Comparison of ENCODE assay signal across 17 mouse cellular contexts in genomic region chr8:70286737-70287136, GRCm38 (mm10). TPM values are rescaled to one million over a fixed set of nuclear protein-coding genes. Genes with fewer than 3 reads are reported as not detected.
DNase-seq lines count a peak whose midpoint lies in the region; ATAC-seq and TF ChIP-seq lines count a peak whose summit lies in the region.
"Had no signal": no experiment of that assay in that cellular context is flagged by ENCODE, and none has a peak within 500 bp of the region (broad histone marks: within the 10 kb centered on the region; RNA-seq: fewer than 3 reads in every experiment).

No protein-coding gene starts in this region.

- H3K9me3 ChIP-seq in intestine, postnatal 0 days (ENCODE audit: control insufficient read depth), result no peaks in the 10 kb centered on the region
- no peaks in the 10 kb centered on the region for H3K9me3 ChIP-seq in intestine, embryonic 16.5 days (ENCODE audit: control insufficient read depth, low read length)
- H3K9me3 ChIP-seq in liver, embryonic 14.5 days (ENCODE audit: control insufficient read depth, low read length), result no peaks in the 10 kb centered on the region; the same call in 1 of the 2 replicates
- H3K9me3 ChIP-seq: liver, embryonic 15.5 days; neural tube, embryonic 13.5 days had no signal

- TF ChIP-seq EP300 in liver, embryonic 14.5 days (IDR thresholded peaks at IDR 0.05; ENCODE audit: low read depth), result no peak

- H3K4me3 ChIP-seq in intestine, postnatal 0 days (ENCODE audit: low read depth, low read length), result no peak overlapping the region
- no peak overlapping the region for H3K4me3 ChIP-seq in intestine, embryonic 16.5 days (ENCODE audit: low read length)
- H3K4me3 ChIP-seq in liver, embryonic 14.5 days (ENCODE audit: insufficient read depth in 1 of 2, low read depth in 2 of 2, low read length in 2 of 2), result no peak overlapping the region
- H3K4me3 ChIP-seq: liver, embryonic 15.5 days; midbrain, embryonic 12.5 days; neural tube, embryonic 13.5 days had no signal

- no peaks in the 10 kb centered on the region for H3K4me1 ChIP-seq in intestine, postnatal 0 days (replicated peaks; ENCODE audit: control insufficient read depth, insufficient read depth, low read length)
- H3K4me1 ChIP-seq in intestine, embryonic 16.5 days (ENCODE audit: control insufficient read depth, insufficient read depth, low read length), result peaks cover 4% of the 10 kb centered on the region; the same call in 1 of the 2 replicates
- peaks cover 0 to 2% of the 10 kb centered on the region in 2 experiments; a peak in 1 of 4 replicates for H3K4me1 ChIP-seq in liver, embryonic 14.5 days (replicated peaks; ENCODE audit: control insufficient read depth in 2 of 2, insufficient read depth in 2 of 2, low read length in 1 of 2)

- H3K27me3 ChIP-seq in intestine, postnatal 0 days (replicated peaks; ENCODE audit: control insufficient read depth, insufficient read depth, low read length), result no peaks in the 10 kb centered on the region
- H3K27me3 ChIP-seq in intestine, embryonic 16.5 days (replicated peaks; ENCODE audit: control insufficient read depth, insufficient read depth, low read length), result no peaks in the 10 kb centered on the region
- H3K27me3 ChIP-seq in liver, embryonic 14.5 days (ENCODE audit: control insufficient read depth, insufficient read depth, low read length), result no peaks in the 10 kb centered on the region; the same call in 1 of the 2 replicates
- H3K27me3 ChIP-seq: midbrain, embryonic 12.5 days; neural tube, embryonic 13.5 days; Patski had no signal

- WGBS in intestine, postnatal 0 days, result 94% methylated on average over 8 of the region's 8 CpGs
- WGBS in intestine, embryonic 16.5 days, result 88% methylated on average over 8 of the region's 8 CpGs
- 75% methylated on average over 8 of the region's 8 CpGs for WGBS in liver, embryonic 14.5 days (ENCODE audit: insufficient replicate concordance)

- DNase-seq in 3T3-L1 (ENCODE audit: low read depth, low spot score) (peak; percentile 40), ES-CJ7 (ENCODE audit: low read depth, low spot score) (peak; percentile 79)
- DNase-seq in liver, embryonic 14.5 days (ENCODE audit: low read depth in 3 of 3, low spot score in 3 of 3), result no peak
- DNase-seq in cerebellum, adult 9-10 months, result no peak
- DNase-seq in cerebellum, adult 11-12 months, result no peak
- DNase-seq: gastrocnemius, postnatal 25 days; heart, postnatal 10 days; kidney, adult 9 months; layer of hippocampus, postnatal 36 days; right cerebral cortex, postnatal 4 days had no signal

- ATAC-seq in intestine, postnatal 0 days, result no peak
- no peak for ATAC-seq in intestine, embryonic 16.5 days
- ATAC-seq in liver, embryonic 14.5 days (ENCODE audit: insufficient read depth), result no peak
- no peak for ATAC-seq in inflammation-experienced regulatory T-cells, adult 6 months
- ATAC-seq: Patski had no signal

- peaks cover 47% of the 10 kb centered on the region for H3K36me3 ChIP-seq in intestine, postnatal 0 days (ENCODE audit: control insufficient read depth, insufficient read depth)
- H3K36me3 ChIP-seq in intestine, embryonic 16.5 days (ENCODE audit: control insufficient read depth, insufficient read depth, low read length), result peaks cover 20% of the 10 kb centered on the region
- no peaks in the 10 kb centered on the region for H3K36me3 ChIP-seq in liver, embryonic 14.5 days (replicated peaks; ENCODE audit: control insufficient read depth, insufficient read depth, low read depth)

- no peak overlapping the region for H3K9ac ChIP-seq in intestine, postnatal 0 days (ENCODE audit: low read depth, low read length)
- no peak overlapping the region for H3K9ac ChIP-seq in intestine, embryonic 16.5 days (ENCODE audit: low read depth, low read length)
- H3K9ac ChIP-seq in liver, embryonic 14.5 days (replicated peaks), result no peak overlapping the region
- H3K9ac ChIP-seq: liver, embryonic 15.5 days; midbrain, embryonic 12.5 days; neural tube, embryonic 13.5 days had no signal

- no peak overlapping the region for H3K27ac ChIP-seq in intestine, postnatal 0 days (ENCODE audit: low read depth, low read length)
- H3K27ac ChIP-seq in intestine, embryonic 16.5 days (ENCODE audit: low read length), result no peak overlapping the region
- no peak overlapping the region for H3K27ac ChIP-seq in liver, embryonic 14.5 days
- H3K27ac ChIP-seq: liver, embryonic 15.5 days; midbrain, embryonic 12.5 days; neural tube, embryonic 13.5 days had no signal

- no peak overlapping the region for H3K4me2 ChIP-seq in intestine, postnatal 0 days (replicated peaks; ENCODE audit: low read depth)
- no peak overlapping the region for H3K4me2 ChIP-seq in intestine, embryonic 16.5 days (ENCODE audit: low read depth, low read length)
- H3K4me2 ChIP-seq in liver, embryonic 14.5 days (ENCODE audit: low read depth), result no peak overlapping the region
- H3K4me2 ChIP-seq: liver, embryonic 15.5 days; midbrain, embryonic 12.5 days; neural tube, embryonic 13.5 days had no signal

- TF ChIP-seq CTCF in intestine, postnatal 0 days (IDR thresholded peaks at IDR 0.05; ENCODE audit: low read depth), result peak; percentile 54
- peak; percentile 69 for TF ChIP-seq CTCF in liver, embryonic 14.5 days (IDR thresholded peaks at IDR 0.05; ENCODE audit: low read depth)

RNA-seq across cellular contexts. Expression of gene Homer3, which starts 4.1 kb away (rescaled TPM):
- 18.5 and 18.7 TPM in 2 replicates for polyA plus RNA-seq in intestine, postnatal 0 days (2015; fragmentation: Nextera tagmentation; extraction: Ambion mirVana)
- 25.5 and 26.0 TPM in 2 replicates for polyA plus RNA-seq in intestine, embryonic 16.5 days (2015; fragmentation: Nextera tagmentation; extraction: Ambion mirVana)
- 5.5 and 6.5 TPM in 2 replicates for polyA plus RNA-seq in liver, embryonic 14.5 days (2012; rRNA removed)
- 3.9 and 4.2 TPM in 2 replicates for polyA plus RNA-seq in liver, embryonic 14.5 days (2014; fragmentation: Nextera tagmentation; extraction: Ambion mirVana)
- polyA plus RNA-seq in inflammation-experienced regulatory T-cells, adult 6 months (2017; shearing (Covaris generic)), result under 1 TPM in 2 of 3 experiments, not detected in 1; 0.39 to 0.81 TPM

RNA-seq across cellular contexts. Expression of gene Ddx49, which starts 15.6 kb away (rescaled TPM):
- 32.9 and 34.5 TPM in 2 replicates for polyA plus RNA-seq in intestine, postnatal 0 days (2015; fragmentation: Nextera tagmentation; extraction: Ambion mirVana)
- polyA plus RNA-seq in intestine, embryonic 16.5 days (2015; fragmentation: Nextera tagmentation; extraction: Ambion mirVana), result 44.2 and 48.4 TPM in 2 replicates
- 17.9 and 20.3 TPM in 2 replicates for polyA plus RNA-seq in liver, embryonic 14.5 days (2012; rRNA removed)
- polyA plus RNA-seq in liver, embryonic 14.5 days (2014; fragmentation: Nextera tagmentation; extraction: Ambion mirVana), result 20.8 and 22.3 TPM in 2 replicates
- polyA plus RNA-seq in inflammation-experienced regulatory T-cells, adult 6 months (2017; shearing (Covaris generic)), result 10 to 100 TPM; 46.0 to 58.6 (median 51.4) TPM

RNA-seq across cellular contexts. Expression of gene Cope, which starts 15.6 kb away (rescaled TPM):
- 338 and 383 TPM in 2 replicates for polyA plus RNA-seq in intestine, postnatal 0 days (2015; fragmentation: Nextera tagmentation; extraction: Ambion mirVana)
- polyA plus RNA-seq in intestine, embryonic 16.5 days (2015; fragmentation: Nextera tagmentation; extraction: Ambion mirVana), result 432 and 443 TPM in 2 replicates
- polyA plus RNA-seq in liver, embryonic 14.5 days (2012; rRNA removed), result 138 and 180 TPM in 2 replicates
- 164 and 171 TPM in 2 replicates for polyA plus RNA-seq in liver, embryonic 14.5 days (2014; fragmentation: Nextera tagmentation; extraction: Ambion mirVana)
- 100 to 1,000 TPM; 303 to 304 (median 304) TPM for polyA plus RNA-seq in inflammation-experienced regulatory T-cells, adult 6 months (2017; shearing (Covaris generic))

RNA-seq across cellular contexts. Expression of gene Cers1, which starts 28.8 kb away (rescaled TPM):
- polyA plus RNA-seq in intestine, postnatal 0 days (2015; fragmentation: Nextera tagmentation; extraction: Ambion mirVana), result 1.3 and 1.7 TPM in 2 replicates
- polyA plus RNA-seq in intestine, embryonic 16.5 days (2015; fragmentation: Nextera tagmentation; extraction: Ambion mirVana), result 2.1 and 3.2 TPM in 2 replicates
- 0.09 and 0.14 TPM in 2 replicates for polyA plus RNA-seq in liver, embryonic 14.5 days (2012; rRNA removed)
- not detected in 2 replicates for polyA plus RNA-seq in liver, embryonic 14.5 days (2014; fragmentation: Nextera tagmentation; extraction: Ambion mirVana)
- not detected for polyA plus RNA-seq in inflammation-experienced regulatory T-cells, adult 6 months (2017; shearing (Covaris generic))

RNA-seq across cellular contexts. Expression of gene Gdf1, which starts 42.9 kb away (rescaled TPM):
- polyA plus RNA-seq in intestine, postnatal 0 days (2015; fragmentation: Nextera tagmentation; extraction: Ambion mirVana), result 0.38 TPM in 1 of 2 replicates, not detected in the other
- 0.53 and 0.78 TPM in 2 replicates for polyA plus RNA-seq in intestine, embryonic 16.5 days (2015; fragmentation: Nextera tagmentation; extraction: Ambion mirVana)
- polyA plus RNA-seq in liver, embryonic 14.5 days (2012; rRNA removed), result 0.16 and 0.22 TPM in 2 replicates
- polyA plus RNA-seq in liver, embryonic 14.5 days (2014; fragmentation: Nextera tagmentation; extraction: Ambion mirVana), result not detected in 2 replicates
- under 1 TPM in 2 of 3 experiments, not detected in 1; 0.41 to 0.55 TPM for polyA plus RNA-seq in inflammation-experienced regulatory T-cells, adult 6 months (2017; shearing (Covaris generic))

Comparison
In these comparisons a context has a peak if more than half of its experiments do, and no peak if none do; other contexts are left out.
1. DNase-seq: peak in 3T3-L1 (single experiment) and ES-CJ7 (single experiment); none in liver, embryonic 14.5 days (0 of 3), cerebellum, adult 9-10 months (single experiment) and cerebellum, adult 11-12 months (single experiment).